Mouse (Mus musculus) testis, adult 2 months (tissue): ENCODE results near the gene Antxr1.

ENCODE experiments used
- CTCF ChIP-seq: fragments of 200-500 bp; IDR thresholded peaks from 2 replicates; pipeline ENCODE4 v1.5.1; 2012; ENCODE audit warnings: low read depth, mild to moderate bottlenecking, inconsistent platforms, low read length, moderate library complexity; ENCODE audit not compliant: control insufficient read depth, insufficient read depth, insufficient replicate concordance
- POLR2A ChIP-seq: fragments of 200-500 bp; IDR thresholded peaks from 2 replicates; pipeline ENCODE4 v1.6.1; 2012; ENCODE audit warnings: low read depth, mild to moderate bottlenecking, inconsistent platforms, low read length, moderate library complexity; ENCODE audit not compliant: control insufficient read depth

GRCm38 (mm10) chr6:87119066-87119837, 216.4 kb downstream of the Antxr1 start:
- no peak for TF ChIP-seq POLR2A
- no peak for TF ChIP-seq CTCF
